Mouse (Mus musculus): ENCODE measurements around the gene Il22ra2. TPM values are rescaled to one million over a fixed set of nuclear protein-coding genes. Genes with fewer than 3 reads are reported as not detected.

Gene Il22ra2
- polyA plus RNA-seq, 1 experiment from 2014 or later = 0.06 TPM

DNA sequence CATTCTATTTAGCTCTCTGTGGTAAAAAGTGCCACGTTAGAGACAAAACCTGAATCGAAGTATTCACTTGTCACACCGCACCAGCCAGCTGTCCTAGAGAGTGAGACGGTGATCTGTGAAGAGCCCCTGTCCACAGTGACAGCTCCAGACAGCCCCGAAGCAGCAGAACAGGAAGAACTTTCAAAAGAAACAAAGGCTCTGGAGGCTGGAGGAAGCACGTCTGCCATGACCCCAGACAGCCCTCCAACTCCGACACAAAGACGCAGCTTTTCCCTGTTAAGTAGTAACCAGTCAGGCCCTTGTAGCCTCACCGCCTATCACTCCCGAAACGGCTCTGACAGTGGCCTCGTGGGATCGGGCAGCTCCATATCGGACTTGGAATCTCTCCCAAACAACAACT, 12.7 kb upstream of the Il22ra2 start:
- Histone ChIP-seq H3K27me3 (replicated peaks) (no peaks in the 10 kb centered on the region), H3K9me3 (no peaks in the 10 kb centered on the region), H3K9ac (no peak overlapping the region), H3K4me2 (no peak overlapping the region), H3K4me3 (replicated peaks) (no peak overlapping the region), H3K27ac (no peak overlapping the region), H3K36me3 (peaks cover 47% of the 10 kb centered on the region), H3K4me1 (no peaks in the 10 kb centered on the region)
- ATAC-seq (ENCODE audit: insufficient read depth, low FRiP score, low read depth) = no peak
- WGBS = 72% methylated on average over 14 of the region's 14 CpGs

- H3K4me3 ChIP-seq (replicated peaks) = no peak overlapping the region
- H3K36me3 ChIP-seq = peaks cover 26% of the 10 kb centered on the region
- no peak overlapping the region for H3K27ac ChIP-seq
- 39% methylated on average over 2 of the region's 2 CpGs for WGBS
- no peaks in the 10 kb centered on the region for H3K9me3 ChIP-seq
- H3K4me2 ChIP-seq = no peak overlapping the region
- ATAC-seq (ENCODE audit: insufficient read depth, low FRiP score, low read depth) = no peak
- no peaks in the 10 kb centered on the region for H3K27me3 ChIP-seq (replicated peaks)
- no peak overlapping the region for H3K9ac ChIP-seq
- no peaks in the 10 kb centered on the region for H3K4me1 ChIP-seq
These were observed 10.2 kb upstream of the Il22ra2 start for GRCm38 (mm10) chr10:19611616-19612015.

- no peak for ATAC-seq (ENCODE audit: insufficient read depth, low FRiP score, low read depth)
- 32% methylated on average over 7 of the region's 7 CpGs for WGBS
- Histone ChIP-seq H3K36me3 (peaks cover 10% of the 10 kb centered on the region), H3K9me3 (no peaks in the 10 kb centered on the region), H3K9ac (no peak overlapping the region), H3K27ac (peak overlapping the region; percentile 18; the same call in 1 of the 2 replicates), H3K27me3 (replicated peaks) (no peaks in the 10 kb centered on the region), H3K4me3 (replicated peaks) (no peak overlapping the region), H3K4me1 (no peaks in the 10 kb centered on the region), H3K4me2 (no peak overlapping the region)
These were observed 8.6 kb upstream of the Il22ra2 start for GRCm38 (mm10) chr10:19613111-19613753.

DNA sequence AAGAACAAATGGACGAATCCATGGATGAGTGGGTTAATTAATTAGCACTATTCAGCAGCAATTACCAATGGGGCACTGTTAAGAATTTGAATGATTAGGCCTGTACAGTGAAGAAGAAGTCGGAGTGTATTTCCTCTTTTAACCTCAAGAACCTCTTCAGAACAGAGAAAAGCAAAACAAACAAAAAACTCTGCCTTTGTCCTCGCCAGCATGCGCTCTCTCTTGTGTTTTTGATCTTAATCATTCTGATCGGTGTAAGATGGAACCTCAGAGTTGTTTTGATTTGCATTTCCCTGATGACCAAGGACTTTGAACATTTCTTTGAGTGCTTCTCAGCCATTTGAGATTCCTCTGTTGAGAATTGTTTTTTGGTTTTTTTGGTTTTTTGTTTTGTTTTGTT, 2.1 kb upstream of the Il22ra2 start:
- WGBS = 71% methylated on average over 5 of the region's 5 CpGs
- Histone ChIP-seq H3K27me3 (replicated peaks) (no peaks in the 10 kb centered on the region), H3K4me1 (no peaks in the 10 kb centered on the region), H3K36me3 (no peaks in the 10 kb centered on the region), H3K27ac (no peak overlapping the region), H3K4me3 (replicated peaks) (no peak overlapping the region), H3K9me3 (no peaks in the 10 kb centered on the region), H3K4me2 (no peak overlapping the region), H3K9ac (no peak overlapping the region)
- ATAC-seq (ENCODE audit: insufficient read depth, low FRiP score, low read depth) = no peak

- Histone ChIP-seq H3K4me2 (no peak overlapping the region), H3K4me3 (replicated peaks) (no peak overlapping the region), H3K9me3 (no peaks in the 10 kb centered on the region), H3K27ac (no peak overlapping the region), H3K9ac (no peak overlapping the region), H3K4me1 (no peaks in the 10 kb centered on the region), H3K27me3 (replicated peaks) (no peaks in the 10 kb centered on the region), H3K36me3 (no peaks in the 10 kb centered on the region)
- 83% methylated on average over 1 of the region's 1 CpGs for WGBS
- no peak for ATAC-seq (ENCODE audit: insufficient read depth, low FRiP score, low read depth)
These were observed 2.8 kb downstream of the Il22ra2 start for GRCm38 (mm10) chr10:19624617-19625016.

GRCm38 (mm10) chr10:19627342-19627741, 5.5 kb downstream of the Il22ra2 start:
- Histone ChIP-seq H3K9me3 (no peaks in the 10 kb centered on the region), H3K27me3 (replicated peaks) (no peaks in the 10 kb centered on the region), H3K4me3 (replicated peaks) (no peak overlapping the region), H3K36me3 (no peaks in the 10 kb centered on the region), H3K27ac (no peak overlapping the region), H3K9ac (no peak overlapping the region), H3K4me1 (no peaks in the 10 kb centered on the region), H3K4me2 (no peak overlapping the region)
- WGBS = 84% methylated on average over 2 of the region's 2 CpGs
- no peak for ATAC-seq (ENCODE audit: insufficient read depth, low FRiP score, low read depth)

DNA sequence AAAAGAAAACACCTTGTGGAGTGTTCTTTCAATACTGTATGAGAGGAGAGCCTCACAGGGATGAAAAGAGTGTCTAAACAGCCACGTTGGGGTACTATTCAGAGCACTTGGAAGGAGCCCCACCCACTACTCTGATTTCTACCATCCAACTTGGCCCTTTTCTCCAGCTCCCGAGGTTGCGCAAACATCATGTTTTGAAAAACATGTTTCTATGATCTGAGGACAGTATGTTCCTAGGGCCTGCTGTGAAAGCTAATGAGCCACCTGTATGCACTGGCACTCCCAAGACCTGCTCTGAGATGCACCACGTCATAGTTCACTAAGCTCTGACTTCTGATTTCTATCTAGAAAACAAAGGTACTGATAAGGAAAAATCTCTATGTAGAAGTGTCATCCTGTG, 6.0 kb downstream of the Il22ra2 start:
- 76% methylated on average over 4 of the region's 4 CpGs for WGBS
- Histone ChIP-seq H3K27ac (no peak overlapping the region), H3K4me1 (no peaks in the 10 kb centered on the region), H3K27me3 (replicated peaks) (no peaks in the 10 kb centered on the region), H3K36me3 (no peaks in the 10 kb centered on the region), H3K4me2 (no peak overlapping the region), H3K4me3 (replicated peaks) (no peak overlapping the region), H3K9me3 (no peaks in the 10 kb centered on the region), H3K9ac (no peak overlapping the region)
- ATAC-seq (ENCODE audit: insufficient read depth, low FRiP score, low read depth) = no peak

- Histone ChIP-seq H3K27ac (no peak overlapping the region), H3K4me1 (no peaks in the 10 kb centered on the region), H3K9me3 (no peaks in the 10 kb centered on the region), H3K36me3 (no peaks in the 10 kb centered on the region), H3K27me3 (replicated peaks) (no peaks in the 10 kb centered on the region), H3K4me3 (replicated peaks) (no peak overlapping the region), H3K4me2 (no peak overlapping the region), H3K9ac (no peak overlapping the region)
- no peak for ATAC-seq (ENCODE audit: insufficient read depth, low FRiP score, low read depth)
- 34% methylated on average over 13 of the region's 13 CpGs for WGBS
These were observed 9.9 kb downstream of the Il22ra2 start for GRCm38 (mm10) chr10:19631616-19632195.

DNA sequence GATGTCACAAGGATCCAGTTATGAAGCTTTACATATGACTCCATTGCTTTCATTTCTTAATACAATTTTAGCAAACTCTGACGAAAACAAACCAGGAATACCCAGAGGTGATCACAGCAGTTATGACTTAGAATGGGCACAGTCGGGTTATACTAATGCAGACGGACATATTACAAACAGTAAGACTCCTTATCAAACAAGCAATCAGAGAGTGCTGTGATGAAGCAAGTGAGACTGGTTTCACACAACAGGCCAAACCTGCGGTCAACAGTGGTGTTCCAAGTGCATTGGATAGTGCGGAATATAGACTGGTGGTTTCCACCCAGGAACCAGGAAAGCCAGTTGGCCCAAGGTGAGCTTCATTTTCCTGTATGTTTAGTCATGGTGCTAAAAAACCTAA, 17.1 kb downstream of the Il22ra2 start:
- ATAC-seq (ENCODE audit: insufficient read depth, low FRiP score, low read depth) = no peak
- H3K9me3 ChIP-seq = no peaks in the 10 kb centered on the region
- H3K4me3 ChIP-seq (replicated peaks) = no peak overlapping the region
- no peak overlapping the region for H3K9ac ChIP-seq
- no peaks in the 10 kb centered on the region for H3K27me3 ChIP-seq (replicated peaks)
- H3K27ac ChIP-seq = no peak overlapping the region
- 83% methylated on average over 5 of the region's 5 CpGs for WGBS
- no peaks in the 10 kb centered on the region for H3K36me3 ChIP-seq
- H3K4me2 ChIP-seq = no peak overlapping the region
- no peaks in the 10 kb centered on the region for H3K4me1 ChIP-seq

DNA sequence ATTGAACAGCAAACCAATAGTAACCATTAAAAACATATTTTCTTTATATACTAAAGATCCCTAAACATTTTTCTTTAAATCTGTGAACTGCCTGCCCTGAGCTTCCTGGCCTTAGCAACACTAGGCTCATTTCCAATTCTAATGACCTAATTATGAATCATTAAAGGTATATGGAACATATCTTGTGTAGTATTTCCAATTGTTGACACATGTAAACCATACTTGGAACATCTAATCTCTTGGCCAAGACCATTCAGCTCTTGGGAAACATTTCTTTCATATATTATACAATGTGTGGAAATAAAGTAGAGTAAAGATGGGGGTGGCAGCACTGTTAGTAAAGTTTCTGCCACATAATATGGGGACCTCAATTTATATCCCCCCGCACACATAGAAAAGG, 17.8 kb downstream of the Il22ra2 start:
- Histone ChIP-seq H3K27me3 (replicated peaks) (no peaks in the 10 kb centered on the region), H3K4me2 (no peak overlapping the region), H3K4me3 (replicated peaks) (no peak overlapping the region), H3K27ac (no peak overlapping the region), H3K36me3 (no peaks in the 10 kb centered on the region), H3K4me1 (no peaks in the 10 kb centered on the region), H3K9ac (no peak overlapping the region), H3K9me3 (no peaks in the 10 kb centered on the region)
- no peak for ATAC-seq (ENCODE audit: insufficient read depth, low FRiP score, low read depth)
- 90% methylated on average over 1 of the region's 1 CpGs for WGBS

- WGBS = 80% methylated on average over 2 of the region's 2 CpGs
- H3K9ac ChIP-seq = no peak overlapping the region
These were observed 23.3 kb downstream of the Il22ra2 start for GRCm38 (mm10) chr10:19645119-19645518.

DNA sequence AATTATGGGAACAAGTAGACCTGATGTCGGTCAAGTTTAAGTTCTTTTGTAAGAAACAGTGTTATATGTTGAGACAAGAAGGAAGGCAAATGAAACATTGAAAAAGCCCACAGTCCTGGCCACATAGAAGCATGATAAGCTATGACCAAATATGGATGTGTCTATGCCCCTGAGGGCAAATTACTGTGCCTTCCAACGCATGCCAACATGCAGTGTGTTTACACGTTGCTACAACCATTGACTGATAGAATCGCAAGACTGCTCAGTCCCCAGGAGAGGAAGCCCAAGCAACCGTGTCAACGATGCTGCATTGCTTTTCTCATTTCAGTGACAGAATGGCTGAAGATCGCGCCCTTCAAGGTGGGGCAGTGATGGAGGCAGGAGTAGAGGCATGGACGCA, 35.6 kb downstream of the Il22ra2 start:
- no peaks in the 10 kb centered on the region for H3K36me3 ChIP-seq
- H3K4me2 ChIP-seq = no peak overlapping the region
- 87% methylated on average over 9 of the region's 9 CpGs for WGBS
- H3K27me3 ChIP-seq (replicated peaks) = no peaks in the 10 kb centered on the region
- H3K4me3 ChIP-seq (replicated peaks) = no peak overlapping the region
- no peak for ATAC-seq (ENCODE audit: insufficient read depth, low FRiP score, low read depth)
- no peak overlapping the region for H3K27ac ChIP-seq
- no peaks in the 10 kb centered on the region for H3K9me3 ChIP-seq
- H3K4me1 ChIP-seq = no peaks in the 10 kb centered on the region
- H3K9ac ChIP-seq = no peak overlapping the region

More at GRCm38 (mm10) chr10:19645119-19645518, 23.3 kb downstream of the Il22ra2 start:
- Histone ChIP-seq H3K27ac (no peak overlapping the region), H3K4me1 (no peaks in the 10 kb centered on the region), H3K4me3 (replicated peaks) (no peak overlapping the region), H3K4me2 (no peak overlapping the region), H3K36me3 (no peaks in the 10 kb centered on the region), H3K9me3 (no peaks in the 10 kb centered on the region), H3K27me3 (replicated peaks) (no peaks in the 10 kb centered on the region)
- no peak for ATAC-seq (ENCODE audit: insufficient read depth, low FRiP score, low read depth)

GRCm38 (mm10) chr10:19659953-19660352, 38.2 kb downstream of the Il22ra2 start:
- Histone ChIP-seq H3K9me3 (no peaks in the 10 kb centered on the region), H3K4me3 (replicated peaks) (no peak overlapping the region), H3K36me3 (no peaks in the 10 kb centered on the region), H3K27ac (no peak overlapping the region), H3K4me1 (no peaks in the 10 kb centered on the region), H3K9ac (no peak overlapping the region), H3K27me3 (replicated peaks) (no peaks in the 10 kb centered on the region), H3K4me2 (no peak overlapping the region)
- ATAC-seq (ENCODE audit: insufficient read depth, low FRiP score, low read depth) = no peak
- 59% methylated on average over 5 of the region's 5 CpGs for WGBS

Measured in stomach, embryonic 15.5 days (tissue).